Mouse (Mus musculus) olfactory bulb, adult 2 months (tissue): Measurements from ENCODE around the gene Clint1.

Source experiments
- CTCF ChIP-seq: fragments of 200-500 bp; IDR thresholded peaks from 2 replicates; pipeline ENCODE4 v1.5.1; 2012; ENCODE audit warnings: low read depth, mild to moderate bottlenecking, low read length, moderate library complexity; ENCODE audit not compliant: insufficient read depth
- POLR2A ChIP-seq: fragments of 200-500 bp; IDR thresholded peaks from 2 replicates; pipeline ENCODE4 v1.6.1; 2012; ENCODE audit warnings: mild to moderate bottlenecking, low read depth, low read length, moderate library complexity; ENCODE audit not compliant: insufficient read depth

DNA sequence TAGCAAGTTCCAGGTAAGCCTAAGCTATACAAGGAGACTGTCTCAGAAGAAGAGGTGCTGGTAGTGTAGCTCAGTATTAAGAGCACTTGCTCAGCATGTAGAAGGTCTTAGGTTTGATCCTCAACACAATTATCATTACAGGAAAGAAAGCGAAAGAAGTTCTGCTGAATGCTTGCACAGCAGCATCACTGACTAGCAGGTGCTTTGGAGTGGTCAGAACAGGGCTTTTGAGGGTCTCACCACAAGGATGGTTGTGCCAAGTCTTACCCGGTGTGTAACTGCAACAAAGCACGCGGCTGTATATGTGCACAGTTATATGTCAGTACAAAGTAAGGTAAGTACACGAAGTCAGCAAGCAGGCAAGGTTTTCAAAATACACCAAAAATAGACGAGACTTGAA is 22.4 kb downstream of the Clint1 start:
- TF ChIP-seq CTCF: no peak
- no peak for TF ChIP-seq POLR2A
